Mouse (Mus musculus): Measurements from ENCODE around the gene Klhdc7a. TPM values are rescaled to one million over a fixed set of nuclear protein-coding genes. Genes with fewer than 3 reads are reported as not detected.

The Klhdc7a gene
- polyA plus RNA-seq, 1 experiment from 2014 or later, result 0.74 TPM

- Histone ChIP-seq H3K27ac (no peak overlapping the region), H3K4me3 (no peak overlapping the region), H3K9me3 (no peaks in the 10 kb centered on the region), H3K27me3 (replicated peaks) (no peaks in the 10 kb centered on the region), H3K4me1 (peaks cover 5% of the 10 kb centered on the region; the same call in 1 of the 2 replicates), H3K36me3 (replicated peaks) (no peaks in the 10 kb centered on the region), H3K4me2 (no peak overlapping the region), H3K9ac (no peak overlapping the region)
- no peak for ATAC-seq (replicated peaks)
- WGBS, result 91% methylated on average over 3 of the region's 3 CpGs
Measured at GRCm38 (mm10) chr4:139959188-139959587, 8.6 kb downstream of the Klhdc7a start.

GRCm38 (mm10) chr4:139950876-139951485 lies 16.8 kb downstream of the Klhdc7a start:
- Histone ChIP-seq H3K9me3 (0 out of 2 replicates have a peak, but pooled peaks cover 2% of the 10 kb centered on the region), H3K4me1 (peaks cover 20% of the 10 kb centered on the region), H3K4me2 (no peak overlapping the region; the same call in 1 of the 2 replicates), H3K27me3 (replicated peaks) (no peaks in the 10 kb centered on the region), H3K27ac (no peak overlapping the region), H3K9ac (no peak overlapping the region), H3K36me3 (replicated peaks) (no peaks in the 10 kb centered on the region), H3K4me3 (no peak overlapping the region)
- WGBS, result 61% methylated on average over 6 of the region's 7 CpGs
- no peak for ATAC-seq (replicated peaks)

GRCm38 (mm10) chr4:139950431-139950848 lies 17.4 kb downstream of the Klhdc7a start:
- Histone ChIP-seq H3K27ac (no peak overlapping the region), H3K36me3 (replicated peaks) (no peaks in the 10 kb centered on the region)

GRCm38 (mm10) chr4:139948591-139948990 lies 19.2 kb downstream of the Klhdc7a start:
- Histone ChIP-seq H3K27me3 (replicated peaks) (no peaks in the 10 kb centered on the region), H3K4me2 (no peak overlapping the region), H3K36me3 (replicated peaks) (no peaks in the 10 kb centered on the region), H3K27ac (0 out of 2 replicates have a peak overlapping the region, but pooled peaks have one; percentile 20), H3K4me3 (no peak overlapping the region), H3K9me3 (0 out of 2 replicates have a peak, but pooled peaks cover 2% of the 10 kb centered on the region), H3K4me1 (peaks cover 20% of the 10 kb centered on the region), H3K9ac (no peak overlapping the region)
- 0 out of 2 replicates have a peak, but pooled peaks have one; percentile 58 for ATAC-seq (replicated peaks)
- WGBS, result 20% methylated on average over 7 of the region's 7 CpGs

More at GRCm38 (mm10) chr4:139950431-139950848, 17.4 kb downstream of the Klhdc7a start:
- Histone ChIP-seq H3K9me3 (0 out of 2 replicates have a peak, but pooled peaks cover 2% of the 10 kb centered on the region), H3K9ac (no peak overlapping the region), H3K4me1 (peaks cover 20% of the 10 kb centered on the region), H3K4me3 (peak overlapping the region; percentile 18; the same call in 1 of the 2 replicates), H3K27me3 (replicated peaks) (no peaks in the 10 kb centered on the region), H3K4me2 (peak overlapping the region; percentile 48)
- no peak for ATAC-seq (replicated peaks)
- 2% methylated on average over 20 of the region's 20 CpGs for WGBS

GRCm38 (mm10) chr4:139947341-139947740 lies 20.5 kb downstream of the Klhdc7a start:
- H3K9ac ChIP-seq, result no peak overlapping the region
- H3K4me1 ChIP-seq, result peaks cover 20% of the 10 kb centered on the region
- no peak overlapping the region for H3K27ac ChIP-seq
- no peaks in the 10 kb centered on the region for H3K36me3 ChIP-seq (replicated peaks)
- 0 out of 2 replicates have a peak, but pooled peaks cover 2% of the 10 kb centered on the region for H3K9me3 ChIP-seq
- no peak for ATAC-seq (replicated peaks)
- WGBS, result 92% methylated on average over 2 of the region's 2 CpGs
- H3K27me3 ChIP-seq (replicated peaks), result no peaks in the 10 kb centered on the region
- H3K4me3 ChIP-seq, result no peak overlapping the region
- H3K4me2 ChIP-seq, result no peak overlapping the region

- Histone ChIP-seq H3K27ac (no peak overlapping the region), H3K4me2 (no peak overlapping the region), H3K4me3 (no peak overlapping the region), H3K4me1 (no peaks in the 10 kb centered on the region), H3K36me3 (replicated peaks) (no peaks in the 10 kb centered on the region), H3K9me3 (no peaks in the 10 kb centered on the region), H3K9ac (no peak overlapping the region), H3K27me3 (replicated peaks) (no peaks in the 10 kb centered on the region)
- ATAC-seq (replicated peaks), result no peak
- 88% methylated on average over 2 of the region's 2 CpGs for WGBS
Measured at GRCm38 (mm10) chr4:139941831-139942230, 26.0 kb downstream of the Klhdc7a start.

- Histone ChIP-seq H3K9me3 (no peaks in the 10 kb centered on the region), H3K27me3 (replicated peaks) (no peaks in the 10 kb centered on the region), H3K4me3 (no peak overlapping the region), H3K36me3 (replicated peaks) (no peaks in the 10 kb centered on the region), H3K9ac (no peak overlapping the region), H3K4me1 (peaks cover 8% of the 10 kb centered on the region), H3K27ac (no peak overlapping the region), H3K4me2 (no peak overlapping the region)
- no peak for ATAC-seq (replicated peaks)
- 77% methylated on average over 3 of the region's 3 CpGs for WGBS
Measured at GRCm38 (mm10) chr4:139935557-139935956, 32.3 kb downstream of the Klhdc7a start.

GRCm38 (mm10) chr4:139932970-139933801 lies 34.6 kb downstream of the Klhdc7a start:
- Histone ChIP-seq H3K4me3 (no peak overlapping the region), H3K9ac (no peak overlapping the region), H3K4me1 (peaks cover 8% of the 10 kb centered on the region), H3K36me3 (replicated peaks) (no peaks in the 10 kb centered on the region), H3K27me3 (replicated peaks) (no peaks in the 10 kb centered on the region), H3K27ac (peak overlapping the region; percentile 55), H3K9me3 (no peaks in the 10 kb centered on the region), H3K4me2 (no peak overlapping the region)
- WGBS, result 57% methylated on average over 18 of the region's 18 CpGs
- ATAC-seq (replicated peaks), result peak; percentile 62

- no peak overlapping the region for H3K9ac ChIP-seq
- no peak overlapping the region for H3K4me3 ChIP-seq
- peaks cover 11% of the 10 kb centered on the region for H3K4me1 ChIP-seq
- peak overlapping the region; percentile 55; the same call in 1 of the 2 replicates for H3K27ac ChIP-seq
- no peaks in the 10 kb centered on the region for H3K36me3 ChIP-seq (replicated peaks)
- peak overlapping the region; percentile 14; the same call in 1 of the 2 replicates for H3K4me2 ChIP-seq
- 23% methylated on average over 12 of the region's 12 CpGs for WGBS
- no peaks in the 10 kb centered on the region for H3K27me3 ChIP-seq (replicated peaks)
- no peak; the same call in 1 of the 2 replicates for ATAC-seq (replicated peaks)
- no peaks in the 10 kb centered on the region for H3K9me3 ChIP-seq
Measured at GRCm38 (mm10) chr4:139931790-139932510, 35.9 kb downstream of the Klhdc7a start.

- Histone ChIP-seq H3K27ac (no peak overlapping the region), H3K4me3 (no peak overlapping the region), H3K9me3 (no peaks in the 10 kb centered on the region), H3K36me3 (replicated peaks) (no peaks in the 10 kb centered on the region), H3K4me1 (peaks cover 22% of the 10 kb centered on the region), H3K9ac (no peak overlapping the region), H3K4me2 (no peak overlapping the region), H3K27me3 (replicated peaks) (no peaks in the 10 kb centered on the region)
- 59% methylated on average over 7 of the region's 7 CpGs for WGBS
- ATAC-seq (replicated peaks), result no peak
Measured at GRCm38 (mm10) chr4:139930885-139931284, 36.9 kb downstream of the Klhdc7a start.

GRCm38 (mm10) chr4:139926161-139926561 lies 41.7 kb downstream of the Klhdc7a start:
- Histone ChIP-seq H3K27me3 (replicated peaks) (no peaks in the 10 kb centered on the region), H3K4me3 (peak overlapping the region; percentile 19), H3K4me1 (peaks cover 25% of the 10 kb centered on the region), H3K4me2 (peak overlapping the region; percentile 53), H3K9ac (peak overlapping the region; percentile 7; the same call in 1 of the 2 replicates), H3K36me3 (replicated peaks) (no peaks in the 10 kb centered on the region), H3K27ac (peak overlapping the region; percentile 69), H3K9me3 (no peaks in the 10 kb centered on the region)
- WGBS, result 3% methylated on average over 11 of the region's 11 CpGs
- ATAC-seq (replicated peaks), result peak; percentile 67

All from midbrain, embryonic 15.5 days (tissue).